Mouse (Mus musculus) midbrain, embryonic 16.5 days (tissue): ENCODE measurements around the gene Opa3. TPM values are rescaled to one million over a fixed set of nuclear protein-coding genes. Genes with fewer than 3 reads are reported as not detected.

Source experiments
- ATAC-seq: fragments of 200-750 bp; cut with Nextera tagmentation; 2 replicates; pipeline ENCODE4 v1.8.0; 2017; ENCODE audit warnings: moderate TSS enrichment
- H3K27ac ChIP-seq: fragments of 300-500 bp; sonication (generic); 2 replicates; pipeline ENCODE4 v1.5.1; 2014; ENCODE audit warnings: mild to moderate bottlenecking, low read length, mixed read lengths
- H3K27me3 ChIP-seq: fragments of 300-500 bp; sonication (generic); 2 replicates; pipeline ENCODE4 v1.6.1; 2014; ENCODE audit warnings: low read depth, low read length, mixed read lengths; ENCODE audit not compliant: control insufficient read depth, insufficient read depth
- H3K36me3 ChIP-seq: fragments of 300-500 bp; sonication (generic); 2 replicates; pipeline ENCODE4 v1.6.1; 2014; ENCODE audit warnings: mild to moderate bottlenecking, low read length, moderate library complexity, mixed read lengths; ENCODE audit not compliant: control insufficient read depth, insufficient read depth
- H3K4me1 ChIP-seq: fragments of 300-500 bp; sonication (generic); 2 replicates; pipeline ENCODE4 v1.6.1; 2014; ENCODE audit warnings: mild to moderate bottlenecking, low read length, mixed read lengths; ENCODE audit not compliant: control insufficient read depth, insufficient read depth
- H3K4me2 ChIP-seq: fragments of 300-500 bp; sonication (generic); 2 replicates; pipeline ENCODE4 v1.6.1; 2014; ENCODE audit warnings: mild to moderate bottlenecking, low read length, mixed read lengths
- H3K4me3 ChIP-seq: fragments of 300-500 bp; sonication (generic); 2 replicates; pipeline ENCODE4 v1.5.1; 2014; ENCODE audit warnings: low read depth, mild to moderate bottlenecking, low read length, moderate library complexity, mixed read lengths
- H3K9ac ChIP-seq: fragments of 300-500 bp; sonication (generic); 2 replicates; pipeline ENCODE4 v1.6.1; 2014; ENCODE audit warnings: low read depth, low read length, mixed read lengths
- H3K9me3 ChIP-seq: fragments of 300-500 bp; sonication (generic); replicated peaks from 2 replicates; pipeline ENCODE4 v1.6.1; 2014; ENCODE audit warnings: mild to moderate bottlenecking, low read length, mixed read lengths; ENCODE audit not compliant: control insufficient read depth, poor library complexity, severe bottlenecking
- WGBS: fragments of 180-500 bp; shearing (Covaris S2); extraction: QIAGEN DNeasy Blood & Tissue Kit; methylation state at CpG from one replicate; pipeline ENCODE4 v1.1.7; 2014; 5-methylcytosine and 5-hydroxymethylcytosine counted together
- polyA plus RNA-seq: library from polyadenylated mRNA; unstranded; fragments of >200 nt; fragmentation: Nextera tagmentation; extraction: Ambion mirVana; gene quantifications from 2 replicates; pipeline ENCODE4 v1.2.1, GENCODE M21; 2015

The Opa3 gene
- polyA plus RNA-seq, 1 experiment from 2014 or later: 36.5 TPM

DNA sequence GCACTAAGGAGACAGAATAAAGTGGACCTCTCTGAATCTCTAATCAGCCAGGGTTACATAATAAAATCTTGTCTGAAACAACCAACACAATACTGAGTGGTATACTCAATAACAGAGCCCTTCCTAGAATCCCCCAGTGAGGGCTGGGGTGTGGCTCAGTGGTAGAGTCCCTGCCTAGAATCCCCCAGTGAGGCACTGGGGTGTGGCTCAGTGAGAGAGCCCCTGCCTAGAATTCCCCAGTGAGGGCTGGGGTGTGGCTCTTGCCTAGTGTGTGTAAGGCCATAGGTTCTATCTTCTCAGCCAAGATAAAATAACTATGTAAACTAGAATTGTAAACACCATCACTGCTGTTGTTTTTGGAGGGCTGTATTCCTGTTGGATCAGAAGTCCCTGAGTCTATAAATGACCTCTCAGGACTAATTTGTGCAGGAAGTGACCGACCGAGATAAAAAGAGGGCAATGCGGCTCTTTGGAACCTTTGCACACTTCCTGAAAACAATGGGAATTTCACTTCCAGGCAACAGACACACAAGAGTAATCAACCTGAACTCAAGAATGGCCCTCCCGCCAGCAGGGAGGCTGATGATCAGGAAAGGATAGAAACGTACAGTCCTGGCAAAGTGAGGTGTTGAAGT lies 17.0 kb upstream of the Opa3 start:
- H3K9me3 ChIP-seq: no peaks in the 10 kb centered on the region
- no peaks in the 10 kb centered on the region for H3K36me3 ChIP-seq
- no peak for ATAC-seq
- no peak overlapping the region for H3K4me3 ChIP-seq
- no peak overlapping the region for H3K27ac ChIP-seq
- H3K4me1 ChIP-seq: peaks cover 5% of the 10 kb centered on the region
- no peak overlapping the region for H3K9ac ChIP-seq
- H3K4me2 ChIP-seq: no peak overlapping the region
- WGBS: 49% methylated on average over 5 of the region's 5 CpGs
- H3K27me3 ChIP-seq: no peaks in the 10 kb centered on the region

DNA sequence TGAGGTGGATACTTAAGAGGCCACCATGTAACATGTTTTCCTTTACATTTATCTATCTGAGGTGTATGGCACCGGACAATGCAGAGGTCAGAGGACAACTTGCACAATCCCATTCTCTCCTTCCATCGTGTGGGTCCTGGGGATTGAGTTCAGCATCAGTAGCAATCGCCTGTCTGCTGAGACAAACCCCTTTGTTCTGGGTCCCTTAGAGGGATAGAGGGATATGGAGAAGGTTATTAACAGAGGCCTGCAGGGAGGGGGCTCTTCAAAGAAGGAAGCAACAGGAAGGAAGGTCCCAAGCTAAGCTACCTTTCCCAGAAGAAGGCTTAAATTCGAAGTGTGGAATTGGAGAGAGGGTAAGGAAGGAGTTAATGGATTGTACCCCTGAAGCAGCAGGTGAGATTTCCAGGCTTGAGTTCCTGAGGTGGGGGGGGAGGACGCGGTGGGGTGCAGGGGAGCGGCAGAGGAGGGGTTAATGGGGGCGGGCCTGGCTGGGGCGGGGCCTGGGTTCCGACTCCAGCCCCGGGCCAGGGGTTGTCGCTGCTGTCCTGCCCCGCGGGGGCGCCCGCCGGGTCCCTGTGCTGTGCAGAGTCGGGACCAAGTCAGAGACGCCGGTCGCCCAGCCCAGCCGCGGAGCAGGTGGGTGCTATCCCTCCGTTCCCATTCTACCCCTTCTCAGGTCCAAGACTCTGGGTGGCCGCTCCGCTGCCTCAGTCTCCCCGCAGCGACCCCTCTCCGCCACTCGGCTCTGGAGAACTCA lies 16.0 kb upstream of the Opa3 start, which contains the start of gene Gpr4:
Gene Gpr4, plus strand, starts transcription at position 543 of the 760 bp plus-strand sequence.
- Histone ChIP-seq H3K4me1 (peaks cover 5% of the 10 kb centered on the region), H3K9me3 (no peaks in the 10 kb centered on the region), H3K27ac (no peak within 1 kb of the TSS), H3K36me3 (no peaks in the 10 kb centered on the region), H3K9ac (peak within 1 kb of the TSS; percentile 64), H3K27me3 (no peaks in the 10 kb centered on the region), H3K4me3 (peak within 1 kb of the TSS; percentile 44), H3K4me2 (peak within 1 kb of the TSS; percentile 72)
- ATAC-seq: peak; percentile 66; the same call in 1 of the 2 replicates
- 1% methylated on average over 16 of the region's 30 CpGs for WGBS

GRCm38 (mm10) chr7:19213385-19213784 lies 14.7 kb upstream of the Opa3 start:
- Histone ChIP-seq H3K36me3 (no peaks in the 10 kb centered on the region), H3K4me2 (no peak overlapping the region), H3K4me1 (peaks cover 5% of the 10 kb centered on the region), H3K9ac (no peak overlapping the region), H3K27me3 (no peaks in the 10 kb centered on the region), H3K4me3 (no peak overlapping the region), H3K9me3 (no peaks in the 10 kb centered on the region), H3K27ac (no peak overlapping the region)
- ATAC-seq: no peak
- 82% methylated on average over 2 of the region's 2 CpGs for WGBS

DNA sequence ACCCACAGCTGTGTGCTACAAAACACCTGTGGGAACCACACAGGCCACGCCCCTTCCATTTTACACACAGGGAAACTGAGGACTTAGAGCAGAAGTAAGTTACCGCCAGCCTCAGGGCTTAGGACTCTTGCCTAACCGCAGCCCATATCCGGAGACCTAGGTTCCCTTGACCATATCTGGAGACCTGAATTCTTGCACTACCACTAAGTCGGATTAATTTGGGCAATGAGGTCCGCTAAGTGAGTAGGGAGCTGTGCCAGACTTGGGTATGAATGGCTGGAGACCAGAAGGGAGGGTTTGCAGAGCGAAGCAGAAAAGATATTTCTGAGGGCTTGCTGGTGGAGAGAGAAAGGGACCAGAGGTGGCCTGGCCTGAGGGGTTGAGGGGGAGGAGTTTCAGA lies 13.8 kb upstream of the Opa3 start:
- Histone ChIP-seq H3K4me1 (peaks cover 5% of the 10 kb centered on the region), H3K27me3 (no peaks in the 10 kb centered on the region), H3K27ac (no peak overlapping the region), H3K9me3 (no peaks in the 10 kb centered on the region), H3K9ac (no peak overlapping the region), H3K4me2 (no peak overlapping the region), H3K4me3 (no peak overlapping the region), H3K36me3 (no peaks in the 10 kb centered on the region)
- 72% methylated on average over 7 of the region's 7 CpGs for WGBS
- ATAC-seq: no peak

- no peaks in the 10 kb centered on the region for H3K36me3 ChIP-seq
- no peak overlapping the region for H3K27ac ChIP-seq
- H3K4me1 ChIP-seq: peaks cover 5% of the 10 kb centered on the region
- WGBS: 68% methylated on average over 9 of the region's 9 CpGs
- H3K4me2 ChIP-seq: no peak overlapping the region
- no peak overlapping the region for H3K4me3 ChIP-seq
- no peak overlapping the region for H3K9ac ChIP-seq
- H3K9me3 ChIP-seq: no peaks in the 10 kb centered on the region
- H3K27me3 ChIP-seq: no peaks in the 10 kb centered on the region
- ATAC-seq: no peak
Observed at GRCm38 (mm10) chr7:19214940-19215339, 13.2 kb upstream of the Opa3 start.

- Histone ChIP-seq H3K27me3 (no peaks in the 10 kb centered on the region), H3K9me3 (no peaks in the 10 kb centered on the region), H3K9ac (no peak overlapping the region), H3K27ac (no peak overlapping the region), H3K36me3 (no peaks in the 10 kb centered on the region), H3K4me1 (no peaks in the 10 kb centered on the region), H3K4me3 (no peak overlapping the region), H3K4me2 (no peak overlapping the region)
- WGBS: 78% methylated on average over 5 of the region's 5 CpGs
- ATAC-seq: no peak
Observed at GRCm38 (mm10) chr7:19217492-19217891, 10.6 kb upstream of the Opa3 start.

DNA sequence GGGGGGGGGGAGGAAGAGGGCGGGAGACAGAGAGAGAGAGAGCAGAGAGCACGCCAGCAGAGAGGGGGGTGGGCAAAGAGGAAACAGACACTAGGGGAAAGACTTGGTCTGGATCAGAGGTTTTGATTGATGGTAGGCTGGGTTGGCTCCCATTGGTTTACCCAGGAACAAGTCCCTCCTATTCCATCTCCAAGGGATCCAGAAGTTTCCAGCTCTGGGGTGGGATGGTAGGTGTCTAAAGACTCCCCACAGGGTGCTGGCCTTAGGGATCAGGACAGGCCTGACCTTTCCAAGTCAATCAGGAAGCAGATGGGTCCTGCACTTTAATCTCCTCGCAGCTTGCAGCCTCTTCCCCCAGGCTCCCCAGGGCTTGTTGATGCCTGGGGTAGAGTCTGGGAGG lies 10.2 kb upstream of the Opa3 start:
- H3K4me2 ChIP-seq: no peak overlapping the region
- no peaks in the 10 kb centered on the region for H3K4me1 ChIP-seq
- 6% methylated on average over 2 of the region's 3 CpGs for WGBS
- no peaks in the 10 kb centered on the region for H3K27me3 ChIP-seq
- H3K36me3 ChIP-seq: no peaks in the 10 kb centered on the region
- H3K9ac ChIP-seq: no peak overlapping the region
- ATAC-seq: no peak
- no peak overlapping the region for H3K27ac ChIP-seq
- H3K4me3 ChIP-seq: no peak overlapping the region
- H3K9me3 ChIP-seq: no peaks in the 10 kb centered on the region

DNA sequence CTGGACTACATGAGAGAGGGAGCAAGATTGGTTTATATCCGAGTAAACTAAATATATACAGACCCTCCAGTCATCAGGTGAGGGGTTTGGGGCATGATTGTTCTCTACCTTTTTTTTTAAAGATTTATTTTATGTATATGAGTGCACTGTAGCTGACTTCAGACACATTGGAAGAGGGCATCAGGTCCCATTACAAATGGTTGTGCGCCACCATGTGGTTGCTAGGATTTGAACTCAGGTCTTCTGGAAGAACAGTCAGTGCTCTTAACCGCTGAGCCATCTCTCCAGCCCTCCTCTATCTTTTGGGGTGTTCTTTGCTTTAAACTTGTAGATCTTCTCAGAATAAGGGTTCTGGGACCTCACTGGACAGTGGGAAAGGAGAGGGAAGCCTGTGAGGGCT lies 8.1 kb upstream of the Opa3 start:
- no peaks in the 10 kb centered on the region for H3K36me3 ChIP-seq
- no peak for ATAC-seq
- 71% methylated on average over 3 of the region's 3 CpGs for WGBS
- H3K4me1 ChIP-seq: no peaks in the 10 kb centered on the region
- no peaks in the 10 kb centered on the region for H3K9me3 ChIP-seq
- H3K9ac ChIP-seq: no peak overlapping the region
- no peak overlapping the region for H3K4me3 ChIP-seq
- no peak overlapping the region for H3K4me2 ChIP-seq
- H3K27me3 ChIP-seq: no peaks in the 10 kb centered on the region
- H3K27ac ChIP-seq: no peak overlapping the region

GRCm38 (mm10) chr7:19222189-19222588 lies 5.9 kb upstream of the Opa3 start:
- H3K9me3 ChIP-seq: no peaks in the 10 kb centered on the region
- no peak overlapping the region for H3K9ac ChIP-seq
- no peak overlapping the region for H3K4me3 ChIP-seq
- 95% methylated on average over 16 of the region's 16 CpGs for WGBS
- H3K4me1 ChIP-seq: peaks cover 7% of the 10 kb centered on the region
- no peak overlapping the region for H3K27ac ChIP-seq
- no peaks in the 10 kb centered on the region for H3K36me3 ChIP-seq
- H3K4me2 ChIP-seq: no peak overlapping the region
- H3K27me3 ChIP-seq: no peaks in the 10 kb centered on the region
- no peak for ATAC-seq
